Mouse (Mus musculus) brain, embryonic 14.5 days (tissue): Measurements from ENCODE around the gene Nckap5.

Experiments used
- CTCF ChIP-seq: fragments of 200-500 bp; IDR thresholded peaks from 2 replicates; pipeline ENCODE4 v1.5.1; 2012; ENCODE audit warnings: inconsistent platforms, mild to moderate bottlenecking, moderate library complexity, borderline replicate concordance; ENCODE audit not compliant: insufficient read depth, insufficient read length; ENCODE audit errors: extremely low read depth
- POLR2A ChIP-seq: fragments of 200-500 bp; IDR thresholded peaks from 2 replicates; pipeline ENCODE4 v1.6.1; 2012; ENCODE audit warnings: mild to moderate bottlenecking, inconsistent platforms, borderline replicate concordance; ENCODE audit not compliant: poor library complexity, insufficient read depth, insufficient read length, severe bottlenecking; ENCODE audit errors: extremely low read depth

- TF ChIP-seq POLR2A (no peak), CTCF (no peak)
Observed at GRCm38 (mm10) chr1:125910871-125911265, 919.7 kb downstream of the Nckap5 start.
